Mouse (Mus musculus) neural tube, embryonic 15.5 days (tissue): ENCODE measurements around the gene Sema4c. TPM values are rescaled to one million over a fixed set of nuclear protein-coding genes. Genes with fewer than 3 reads are reported as not detected.

Experiments used
- ATAC-seq: fragments of 200-750 bp; cut with Nextera tagmentation; 2 replicates; pipeline ENCODE4 v1.8.0; 2017; ENCODE audit warnings: mild to moderate bottlenecking, moderate TSS enrichment, moderate library complexity; ENCODE audit not compliant: low FRiP score
- H3K27ac ChIP-seq: fragments of 300-500 bp; sonication (generic); replicated peaks from 2 replicates; pipeline ENCODE4 v1.5.1; 2015; ENCODE audit warnings: mild to moderate bottlenecking, inconsistent platforms
- H3K27me3 ChIP-seq: fragments of 300-500 bp; sonication (generic); replicated peaks from 2 replicates; pipeline ENCODE4 v1.6.1; 2015; ENCODE audit warnings: inconsistent platforms
- H3K36me3 ChIP-seq: fragments of 300-500 bp; sonication (generic); 2 replicates; pipeline ENCODE4 v1.6.1; 2015; ENCODE audit warnings: inconsistent platforms
- H3K4me1 ChIP-seq: fragments of 300-500 bp; sonication (generic); 2 replicates; pipeline ENCODE4 v1.6.1; 2015; ENCODE audit warnings: inconsistent platforms
- H3K4me2 ChIP-seq: fragments of 300-500 bp; sonication (generic); 2 replicates; pipeline ENCODE4 v1.6.1; 2015; ENCODE audit warnings: inconsistent platforms, mild to moderate bottlenecking, moderate library complexity
- H3K4me3 ChIP-seq: fragments of 300-500 bp; sonication (generic); replicated peaks from 2 replicates; pipeline ENCODE4 v1.5.1; 2015; ENCODE audit warnings: mild to moderate bottlenecking, inconsistent platforms
- H3K9ac ChIP-seq: fragments of 300-500 bp; sonication (generic); replicated peaks from 2 replicates; pipeline ENCODE4 v1.6.1; 2015; ENCODE audit warnings: mild to moderate bottlenecking, inconsistent platforms
- H3K9me3 ChIP-seq: fragments of 300-500 bp; sonication (generic); replicated peaks from 2 replicates; pipeline ENCODE4 v1.6.1; 2016; ENCODE audit warnings: inconsistent platforms
- WGBS: fragments of 180-500 bp; shearing (Covaris S2); methylation state at CpG from one replicate; pipeline ENCODE4 v1.1.7; 2015; ENCODE audit warnings: mixed read lengths; 5-methylcytosine and 5-hydroxymethylcytosine counted together
- polyA plus RNA-seq: library from polyadenylated mRNA; unstranded; fragments of >200 nt; fragmentation: Nextera tagmentation; extraction: Ambion mirVana; gene quantifications from 2 replicates; pipeline ENCODE4 v1.2.1, GENCODE M21; 2015

Gene Sema4c
- polyA plus RNA-seq, result 20.5 and 20.8 TPM in 2 replicates

- H3K4me1 ChIP-seq, result peaks cover 40% of the 10 kb centered on the region
- ATAC-seq, result peak; percentile 68
- peak within 1 kb of the TSS; percentile 96 for H3K4me3 ChIP-seq
- peaks cover 14% of the 10 kb centered on the region for H3K36me3 ChIP-seq
- H3K4me2 ChIP-seq, result peak within 1 kb of the TSS; percentile 95
- no peaks in the 10 kb centered on the region for H3K27me3 ChIP-seq
- peak within 1 kb of the TSS; percentile 96 for H3K27ac ChIP-seq
- no peaks in the 10 kb centered on the region for H3K9me3 ChIP-seq
- peak within 1 kb of the TSS; percentile 97 for H3K9ac ChIP-seq
- under 1% methylated on average over 51 of the region's 69 CpGs for WGBS
Measured at GRCm38 (mm10) chr1:36558031-36558993, at the start of gene Sema4c. TSS of gene Sema4c (minus strand) at chr1:36558349.

GRCm38 (mm10) chr1:36606951-36607350, 48.8 kb upstream of the Sema4c start:
- H3K27ac ChIP-seq, result no peak overlapping the region

GRCm38 (mm10) chr1:36604254-36605156, 46.4 kb upstream of the Sema4c start:
- WGBS, result 81% methylated on average over 12 of the region's 12 CpGs
- Histone ChIP-seq H3K4me1 (peaks cover 10% of the 10 kb centered on the region), H3K4me2 (no peak overlapping the region), H3K27me3 (no peaks in the 10 kb centered on the region), H3K9me3 (no peaks in the 10 kb centered on the region), H3K27ac (no peak overlapping the region), H3K36me3 (no peaks in the 10 kb centered on the region), H3K9ac (no peak overlapping the region), H3K4me3 (no peak overlapping the region)
- no peak for ATAC-seq

More at GRCm38 (mm10) chr1:36606951-36607350, 48.8 kb upstream of the Sema4c start:
- ATAC-seq, result no peak
- Histone ChIP-seq H3K36me3 (no peaks in the 10 kb centered on the region), H3K9ac (no peak overlapping the region), H3K27me3 (no peaks in the 10 kb centered on the region), H3K4me1 (peaks cover 17% of the 10 kb centered on the region), H3K9me3 (no peaks in the 10 kb centered on the region), H3K4me3 (no peak overlapping the region), H3K4me2 (no peak overlapping the region)
- WGBS, result 62% methylated on average over 7 of the region's 7 CpGs

- no peak overlapping the region for H3K9ac ChIP-seq
- WGBS, result 41% methylated on average over 9 of the region's 9 CpGs
- H3K4me3 ChIP-seq, result no peak overlapping the region
- no peak overlapping the region for H3K4me2 ChIP-seq
- no peaks in the 10 kb centered on the region for H3K27me3 ChIP-seq
- ATAC-seq, result 0 out of 2 replicates have a peak, but pooled peaks have one; percentile 44
- peak overlapping the region; percentile 37; the same call in 1 of the 2 replicates for H3K27ac ChIP-seq
- no peaks in the 10 kb centered on the region for H3K36me3 ChIP-seq
- H3K4me1 ChIP-seq, result peaks cover 10% of the 10 kb centered on the region
- H3K9me3 ChIP-seq, result no peaks in the 10 kb centered on the region
Measured at GRCm38 (mm10) chr1:36603361-36603760, 45.2 kb upstream of the Sema4c start.

GRCm38 (mm10) chr1:36602271-36602670, 44.1 kb upstream of the Sema4c start:
- Histone ChIP-seq H3K36me3 (no peaks in the 10 kb centered on the region), H3K4me3 (no peak overlapping the region), H3K27me3 (no peaks in the 10 kb centered on the region), H3K4me2 (no peak overlapping the region), H3K9me3 (no peaks in the 10 kb centered on the region), H3K4me1 (peaks cover 10% of the 10 kb centered on the region), H3K9ac (no peak overlapping the region), H3K27ac (no peak overlapping the region)
- WGBS, result 76% methylated on average over 4 of the region's 4 CpGs
- no peak for ATAC-seq

GRCm38 (mm10) chr1:36598411-36598810, 40.3 kb upstream of the Sema4c start:
- Histone ChIP-seq H3K36me3 (no peaks in the 10 kb centered on the region), H3K4me3 (no peak overlapping the region), H3K27me3 (no peaks in the 10 kb centered on the region), H3K4me2 (no peak overlapping the region), H3K4me1 (peaks cover 14% of the 10 kb centered on the region), H3K9ac (no peak overlapping the region), H3K27ac (no peak overlapping the region), H3K9me3 (no peaks in the 10 kb centered on the region)
- ATAC-seq, result no peak
- WGBS, result 77% methylated on average over 2 of the region's 2 CpGs

GRCm38 (mm10) chr1:36596114-36596513, 38.0 kb upstream of the Sema4c start:
- Histone ChIP-seq H3K4me3 (no peak overlapping the region), H3K9ac (no peak overlapping the region), H3K27ac (peak overlapping the region; percentile 73), H3K4me2 (no peak overlapping the region), H3K4me1 (peaks cover 12% of the 10 kb centered on the region; the same call in 1 of the 2 replicates), H3K27me3 (no peaks in the 10 kb centered on the region), H3K9me3 (no peaks in the 10 kb centered on the region), H3K36me3 (no peaks in the 10 kb centered on the region)
- peak; percentile 89 for ATAC-seq
- 12% methylated on average over 4 of the region's 4 CpGs for WGBS

- Histone ChIP-seq H3K27ac (peak overlapping the region; percentile 73), H3K9me3 (no peaks in the 10 kb centered on the region), H3K27me3 (no peaks in the 10 kb centered on the region), H3K4me2 (no peak overlapping the region), H3K9ac (no peak overlapping the region), H3K4me3 (no peak overlapping the region), H3K4me1 (peaks cover 16% of the 10 kb centered on the region; the same call in 1 of the 2 replicates), H3K36me3 (no peaks in the 10 kb centered on the region)
- peak; percentile 60; the same call in 1 of the 2 replicates for ATAC-seq
- WGBS, result 65% methylated on average over 10 of the region's 10 CpGs
Measured at GRCm38 (mm10) chr1:36595167-36595931, 37.2 kb upstream of the Sema4c start.

- no peak overlapping the region for H3K4me2 ChIP-seq
- no peak overlapping the region for H3K4me3 ChIP-seq
- no peak overlapping the region for H3K27ac ChIP-seq
- no peak for ATAC-seq
- H3K36me3 ChIP-seq, result no peaks in the 10 kb centered on the region
- H3K4me1 ChIP-seq, result peaks cover 38% of the 10 kb centered on the region
- no peak overlapping the region for H3K9ac ChIP-seq
- 64% methylated on average over 1 of the region's 1 CpGs for WGBS
- H3K27me3 ChIP-seq, result no peaks in the 10 kb centered on the region
- H3K9me3 ChIP-seq, result no peaks in the 10 kb centered on the region
Measured at GRCm38 (mm10) chr1:36593099-36593498, 35.0 kb upstream of the Sema4c start.

- no peak overlapping the region for H3K9ac ChIP-seq
- no peak overlapping the region for H3K4me3 ChIP-seq
- H3K9me3 ChIP-seq, result no peaks in the 10 kb centered on the region
- H3K4me2 ChIP-seq, result no peak overlapping the region
- H3K27me3 ChIP-seq, result no peaks in the 10 kb centered on the region
- ATAC-seq, result no peak
- no peaks in the 10 kb centered on the region for H3K36me3 ChIP-seq
- no peak overlapping the region for H3K27ac ChIP-seq
- WGBS, result 75% methylated on average over 2 of the region's 2 CpGs
- H3K4me1 ChIP-seq, result peaks cover 38% of the 10 kb centered on the region
Measured at GRCm38 (mm10) chr1:36591408-36591807, 33.3 kb upstream of the Sema4c start.

- Histone ChIP-seq H3K4me2 (no peak overlapping the region), H3K36me3 (no peaks in the 10 kb centered on the region), H3K27ac (no peak overlapping the region), H3K9ac (no peak overlapping the region), H3K4me3 (no peak overlapping the region), H3K4me1 (peaks cover 31% of the 10 kb centered on the region), H3K9me3 (no peaks in the 10 kb centered on the region), H3K27me3 (no peaks in the 10 kb centered on the region)
- WGBS, result 68% methylated on average over 9 of the region's 9 CpGs
- no peak for ATAC-seq
Measured at GRCm38 (mm10) chr1:36590664-36591063, 32.5 kb upstream of the Sema4c start.
